Mouse (Mus musculus): ENCODE data around the gene Rpl11.
"Not testable (repeated sequence)": the region's sequence is repeated elsewhere in the genome, so short reads cannot be mapped to it uniquely, and the experiment has no call there.

Gene Rpl11

DNA sequence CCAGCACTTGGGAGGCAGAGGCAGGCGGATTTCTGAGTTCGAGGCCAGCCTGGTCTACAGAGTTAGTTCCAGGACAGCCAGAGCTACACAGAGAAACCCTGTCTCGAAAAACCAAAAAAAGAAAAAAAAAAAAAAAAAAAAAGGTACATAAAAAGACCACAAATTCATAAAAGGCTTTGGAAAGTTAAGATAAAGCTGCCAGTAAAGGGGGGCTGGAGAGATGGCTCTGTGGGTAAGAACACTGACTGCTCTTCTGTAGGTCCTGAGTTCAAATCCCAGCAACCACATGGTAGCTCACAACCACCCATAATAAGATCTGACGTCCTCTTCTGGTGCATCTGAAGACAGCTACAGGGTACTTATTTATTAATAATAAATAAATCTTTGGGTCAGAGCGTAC is 73.0 kb downstream of the Rpl11 start:
- DNase-seq (ENCODE audit: low spot score in 2 of 2): not testable (repeated sequence)

Data from natural killer cell, adult 2 months (primary cell).